Comparison of ENCODE assay signal across 18 mouse cellular contexts in the genomic region with DNA sequence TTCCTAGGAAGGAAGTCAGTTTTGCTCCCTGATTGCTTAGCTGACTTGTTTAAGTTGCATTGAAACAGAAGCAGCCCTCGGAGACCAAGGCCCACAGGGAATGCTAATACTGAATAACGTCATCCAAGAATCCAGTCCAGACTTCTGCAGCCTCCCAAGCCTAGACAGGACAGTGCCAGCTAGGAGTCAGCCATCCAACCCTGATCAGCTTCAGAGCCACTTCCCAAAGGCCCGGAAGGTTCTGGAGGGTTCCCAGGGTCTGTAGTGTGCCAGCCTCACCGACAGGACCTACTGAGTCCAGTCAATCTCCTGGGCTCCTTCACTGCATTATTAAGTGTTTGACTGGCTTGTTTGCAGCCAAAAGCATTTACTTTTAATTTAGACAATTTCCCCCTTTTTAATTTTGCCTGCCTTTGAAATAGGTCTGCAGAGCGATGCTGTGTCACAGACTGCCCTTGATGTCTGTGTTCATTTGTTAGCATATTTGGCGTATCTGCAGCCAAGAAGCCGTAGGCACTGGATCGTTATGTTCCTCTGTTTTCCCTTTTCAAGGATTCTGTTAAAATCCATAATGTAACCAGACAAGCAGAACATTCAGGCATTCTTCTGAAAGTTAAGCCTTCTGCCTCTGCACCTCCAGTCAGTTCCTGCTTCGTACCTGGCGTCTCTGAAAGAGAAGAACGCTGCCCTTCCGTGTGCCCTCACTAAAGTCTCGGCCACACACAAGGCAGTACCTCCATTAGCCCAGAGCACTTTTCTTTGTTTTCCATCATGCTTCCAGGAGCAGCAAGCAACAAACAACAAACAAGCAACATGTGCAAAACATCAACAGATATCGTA.
DNase-seq lines count a peak whose midpoint lies in the region; ATAC-seq lines count a peak whose summit lies in the region.
"Had no signal": no experiment of that assay in that cellular context is flagged by ENCODE, and none has a peak within 500 bp of the region (broad histone marks: within the 10 kb centered on the region; RNA-seq: fewer than 3 reads in every experiment).

No protein-coding gene starts in this region.

- no peak overlapping the region for H3K4me2 ChIP-seq in embryonic facial prominence, embryonic 12.5 days (replicated peaks)
- H3K4me2 ChIP-seq in hindbrain, embryonic 11.5 days (replicated peaks; ENCODE audit: low read depth, low read length) = no peak overlapping the region
- peak overlapping the region; percentile 37 for H3K4me2 ChIP-seq in midbrain, embryonic 14.5 days (ENCODE audit: low read length)
- H3K4me2 ChIP-seq: heart, embryonic 13.5 days; kidney, embryonic 15.5 days; liver, embryonic 13.5 days; stomach, embryonic 15.5 days had no signal

- H3K36me3 ChIP-seq in embryonic facial prominence, embryonic 12.5 days = no peaks in the 10 kb centered on the region
- H3K36me3 ChIP-seq in hindbrain, embryonic 11.5 days (ENCODE audit: control insufficient read depth, insufficient read depth, low read length) = no peaks in the 10 kb centered on the region
- no peaks in the 10 kb centered on the region for H3K36me3 ChIP-seq in midbrain, embryonic 14.5 days (ENCODE audit: control insufficient read depth, insufficient read depth, low read length)
- H3K36me3 ChIP-seq: heart, embryonic 13.5 days; kidney, embryonic 15.5 days; liver, embryonic 13.5 days; stomach, embryonic 15.5 days had no signal

- WGBS in embryonic facial prominence, embryonic 12.5 days = 54% methylated on average over 14 of the region's 14 CpGs
- WGBS in hindbrain, embryonic 11.5 days = 71% methylated on average over 14 of the region's 14 CpGs
- WGBS in midbrain, embryonic 14.5 days = 13% methylated on average over 14 of the region's 14 CpGs

- peak; percentile 55 to 58 for DNase-seq in cerebellum, postnatal 14 days
- no peak for DNase-seq in cerebellum, adult 9-10 months
- DNase-seq in hindbrain, embryonic 11.5 days (ENCODE audit: low spot score) = peak; percentile 20
- peak; percentile 60 for DNase-seq in midbrain, embryonic 14.5 days
- DNase-seq in heart, adult 18-20 months = no peak
- DNase-seq in lung, postnatal 25 days (ENCODE audit: low spot score) = no peak
- DNase-seq: adrenal gland, postnatal 36 days; B cell, adult 2 months; gastrocnemius, postnatal 10 days; layer of hippocampus, adult 9-11 months; liver, embryonic 13.5 days had no signal

- H3K4me1 ChIP-seq in embryonic facial prominence, embryonic 12.5 days = peaks cover 22% of the 10 kb centered on the region
- peaks cover 2% of the 10 kb centered on the region; the same call in 1 of the 2 replicates for H3K4me1 ChIP-seq in hindbrain, embryonic 11.5 days (replicated peaks; ENCODE audit: control insufficient read depth, insufficient read depth, low read length)
- H3K4me1 ChIP-seq in midbrain, embryonic 14.5 days (ENCODE audit: control insufficient read depth, insufficient read depth, low read length) = peaks cover 27% of the 10 kb centered on the region
- H3K4me1 ChIP-seq: kidney, embryonic 15.5 days; liver, embryonic 13.5 days; stomach, embryonic 15.5 days had no signal

- no peak overlapping the region for H3K4me3 ChIP-seq in embryonic facial prominence, embryonic 12.5 days
- H3K4me3 ChIP-seq in hindbrain, embryonic 11.5 days (ENCODE audit: low read depth, low read length) = no peak overlapping the region
- H3K4me3 ChIP-seq in midbrain, embryonic 14.5 days (replicated peaks; ENCODE audit: low read depth, low read length) = no peak overlapping the region
- H3K4me3 ChIP-seq: heart, embryonic 13.5 days; kidney, embryonic 15.5 days; liver, embryonic 13.5 days; myocyte; stomach, embryonic 15.5 days had no signal

- H3K27me3 ChIP-seq in embryonic facial prominence, embryonic 12.5 days = no peaks in the 10 kb centered on the region
- 0 out of 2 replicates have a peak, but pooled peaks cover 2% of the 10 kb centered on the region for H3K27me3 ChIP-seq in hindbrain, embryonic 11.5 days (ENCODE audit: control insufficient read depth, insufficient read depth, low read length)
- peaks cover 8% of the 10 kb centered on the region; the same call in 1 of the 2 replicates for H3K27me3 ChIP-seq in midbrain, embryonic 14.5 days (ENCODE audit: control insufficient read depth, insufficient read depth, low read length)
- H3K27me3 ChIP-seq: heart, embryonic 13.5 days; kidney, embryonic 15.5 days; liver, embryonic 13.5 days; stomach, embryonic 15.5 days had no signal

- no peak overlapping the region for H3K9ac ChIP-seq in embryonic facial prominence, embryonic 12.5 days
- no peak overlapping the region for H3K9ac ChIP-seq in hindbrain, embryonic 11.5 days (ENCODE audit: low read depth, low read length)
- H3K9ac ChIP-seq in midbrain, embryonic 14.5 days (replicated peaks; ENCODE audit: low read length) = no peak overlapping the region
- H3K9ac ChIP-seq: heart, embryonic 13.5 days; kidney, embryonic 15.5 days; liver, embryonic 13.5 days; stomach, embryonic 15.5 days had no signal

- no peaks in the 10 kb centered on the region for H3K9me3 ChIP-seq in embryonic facial prominence, embryonic 12.5 days
- H3K9me3 ChIP-seq in hindbrain, embryonic 11.5 days (ENCODE audit: control insufficient read depth, low read length) = no peaks in the 10 kb centered on the region
- H3K9me3 ChIP-seq in midbrain, embryonic 14.5 days (ENCODE audit: control insufficient read depth, low read length) = no peaks in the 10 kb centered on the region
- H3K9me3 ChIP-seq: kidney, embryonic 15.5 days; stomach, embryonic 15.5 days had no signal

- 0 out of 2 replicates have a peak, but pooled peaks have one; percentile 5 for ATAC-seq in embryonic facial prominence, embryonic 12.5 days (ENCODE audit: insufficient number of reproducible peaks, insufficient read depth, low FRiP score, low TSS enrichment)
- ATAC-seq in hindbrain, embryonic 11.5 days (ENCODE audit: low FRiP score) = no peak
- ATAC-seq in midbrain, embryonic 14.5 days (ENCODE audit: low FRiP score, low TSS enrichment) = no peak
- ATAC-seq in granulocyte monocyte progenitor cell, adult 5-6 weeks (replicated peaks; ENCODE audit: poor library complexity, severe bottlenecking) = no peak

- no peak overlapping the region for H3K27ac ChIP-seq in embryonic facial prominence, embryonic 12.5 days
- H3K27ac ChIP-seq in hindbrain, embryonic 11.5 days (ENCODE audit: low read depth, low read length) = no peak overlapping the region
- no peak overlapping the region for H3K27ac ChIP-seq in midbrain, embryonic 14.5 days (replicated peaks; ENCODE audit: low read depth, low read length)
- H3K27ac ChIP-seq: heart, embryonic 13.5 days; kidney, embryonic 15.5 days; liver, embryonic 13.5 days; macrophage; stomach, embryonic 15.5 days had no signal

Comparison
In these comparisons a context has a peak if more than half of its experiments do, and no peak if none do; other contexts are left out.
1. DNase-seq: peak in cerebellum, postnatal 14 days (2 of 2), hindbrain, embryonic 11.5 days (single experiment) and midbrain, embryonic 14.5 days (single experiment); none in cerebellum, adult 9-10 months (single experiment), heart, adult 18-20 months (0 of 2) and lung, postnatal 25 days (single experiment).